Mouse (Mus musculus) olfactory bulb, adult 2 months (tissue): ENCODE data around the gene Tmem8b. TPM values are rescaled to one million over a fixed set of nuclear protein-coding genes. Genes with fewer than 3 reads are reported as not detected.

Experiments used
- H3K27ac ChIP-seq: fragments of 200-500 bp; 2 replicates; pipeline ENCODE4 v1.5.1; 2012; ENCODE audit warnings: low read depth, low read length; ENCODE audit not compliant: insufficient read depth
- H3K4me1 ChIP-seq: fragments of 200-500 bp; 2 replicates; pipeline ENCODE4 v1.6.1; 2012; ENCODE audit warnings: low read length; ENCODE audit not compliant: control insufficient read depth, insufficient read depth
- H3K4me3 ChIP-seq: fragments of 200-500 bp; 2 replicates; pipeline ENCODE4 v1.5.1; 2012; ENCODE audit warnings: mild to moderate bottlenecking, low read depth, low read length, moderate library complexity; ENCODE audit not compliant: insufficient read depth
- CTCF ChIP-seq: fragments of 200-500 bp; IDR thresholded peaks from 2 replicates; pipeline ENCODE4 v1.5.1; 2012; ENCODE audit warnings: low read depth, mild to moderate bottlenecking, low read length, moderate library complexity; ENCODE audit not compliant: insufficient read depth
- POLR2A ChIP-seq: fragments of 200-500 bp; IDR thresholded peaks from 2 replicates; pipeline ENCODE4 v1.6.1; 2012; ENCODE audit warnings: mild to moderate bottlenecking, low read depth, low read length, moderate library complexity; ENCODE audit not compliant: insufficient read depth
- WGBS: fragments of 180-500 bp; shearing (Covaris S2); methylation state at CpG from one replicate; pipeline ENCODE4 v1.1.7; 2018; 5-methylcytosine and 5-hydroxymethylcytosine counted together
- polyA plus RNA-seq: library from polyadenylated mRNA; stranded (reverse); fragments of >200 nt; gene quantifications from 2 replicates; pipeline ENCODE4 v1.2.4, GENCODE M21; 2012; ENCODE audit warnings: low replicate concordance; ENCODE audit not compliant: missing spikeins, insufficient read depth, insufficient read length

The Tmem8b gene
- polyA plus RNA-seq = not detected in 2 replicates

DNA sequence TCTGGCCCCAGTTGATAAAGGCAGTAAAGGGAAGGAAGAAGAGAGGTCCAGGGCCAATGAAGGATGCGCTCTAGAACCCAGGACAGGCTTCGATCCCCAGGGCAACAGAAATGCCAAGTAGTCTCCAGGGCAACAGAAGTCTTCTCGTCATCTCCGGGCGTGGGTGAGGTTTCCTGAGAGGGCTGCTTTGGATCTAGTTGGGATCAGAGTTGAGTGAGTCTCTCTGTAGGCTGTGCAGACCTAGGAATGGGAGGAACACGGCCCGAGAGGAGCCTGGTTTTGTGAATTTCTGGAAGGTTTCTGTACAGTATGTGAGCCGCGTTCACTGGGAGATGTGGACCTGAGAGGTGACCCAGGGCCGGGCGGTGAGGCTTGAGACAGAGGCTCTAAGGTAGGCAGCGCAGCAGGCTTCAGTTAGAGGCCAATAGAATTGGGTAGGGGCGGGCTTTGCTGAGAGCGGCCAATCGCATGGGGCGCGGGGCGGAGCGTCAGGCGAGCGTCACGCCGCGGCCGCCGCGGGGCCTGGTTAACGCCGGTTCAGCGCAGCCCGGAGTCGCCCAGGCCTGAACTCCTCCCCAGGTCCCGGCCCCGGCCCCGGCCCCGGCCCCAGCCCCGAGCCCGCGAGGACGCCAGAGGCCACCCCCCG is at the start of gene Tmem8b, which contains the start of gene Fam221b:
Gene Tmem8b, plus strand, starts transcription at position 190 of the 646 bp plus-strand sequence.
Gene Fam221b, minus strand, starts transcription at position 364 of the 646 bp plus-strand sequence.
- peak within 1 kb of the TSS; percentile 79 for H3K4me3 ChIP-seq
- peak; percentile 68 for TF ChIP-seq POLR2A
- no peak for TF ChIP-seq CTCF
- peak within 1 kb of the TSS; percentile 29; the same call in 1 of the 2 replicates for H3K27ac ChIP-seq
- WGBS = 1% methylated on average over 41 of the region's 41 CpGs
- H3K4me1 ChIP-seq = peaks cover 22% of the 10 kb centered on the region

GRCm38 (mm10) chr4:43620146-43620778 is 48.5 kb upstream of the Tmem8b start:
- WGBS = 77% methylated on average over 4 of the region's 4 CpGs
- Histone ChIP-seq H3K4me3 (no peak overlapping the region), H3K4me1 (no peaks in the 10 kb centered on the region), H3K27ac (no peak overlapping the region)
- TF ChIP-seq POLR2A (no peak), CTCF (no peak)

GRCm38 (mm10) chr4:43629106-43629817 is 39.5 kb upstream of the Tmem8b start:
- 29% methylated on average over 20 of the region's 20 CpGs for whole genome bisulfite sequencing
- no peak for TF ChIP-seq CTCF
- no peak for TF ChIP-seq POLR2A
- no peak overlapping the region for H3K4me3 ChIP-seq
- H3K4me1 ChIP-seq = peaks cover 22% of the 10 kb centered on the region
- no peak overlapping the region for H3K27ac ChIP-seq

GRCm38 (mm10) chr4:43630030-43630581 is 38.7 kb upstream of the Tmem8b start:
- no peak overlapping the region for H3K27ac ChIP-seq
- TF ChIP-seq POLR2A (no peak), CTCF (peak; percentile 51)
- WGBS = 2% methylated on average over 5 of the region's 5 CpGs
- peaks cover 22% of the 10 kb centered on the region for H3K4me1 ChIP-seq
- H3K4me3 ChIP-seq = no peak overlapping the region

DNA sequence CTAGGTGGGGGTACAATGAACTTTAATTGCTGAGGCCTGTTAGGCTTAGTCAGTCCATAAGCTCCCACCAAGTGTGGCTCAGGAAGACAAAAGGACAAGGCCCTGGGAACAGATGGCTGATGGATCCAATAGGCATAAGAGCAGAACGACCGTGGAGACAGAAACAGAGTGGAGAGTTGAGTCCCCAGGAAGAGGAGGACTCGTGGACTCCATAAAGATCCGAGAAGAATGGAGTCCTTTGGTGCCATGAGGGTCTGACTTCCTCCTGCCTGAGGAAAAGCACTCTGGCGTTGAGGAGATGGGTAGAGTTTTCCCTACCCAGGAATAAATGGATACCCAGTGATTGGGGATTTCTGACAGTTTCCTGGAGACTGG is 38.1 kb upstream of the Tmem8b start:
- Histone ChIP-seq H3K4me3 (peak overlapping the region; percentile 79; the same call in 1 of the 2 replicates), H3K4me1 (peaks cover 22% of the 10 kb centered on the region), H3K27ac (no peak overlapping the region)
- TF ChIP-seq CTCF = no peak
- TF ChIP-seq POLR2A = no peak
- WGBS = 29% methylated on average over 5 of the region's 5 CpGs

- Histone ChIP-seq H3K4me3 (peak within 1 kb of the TSS; percentile 79), H3K4me1 (peaks cover 25% of the 10 kb centered on the region), H3K27ac (peak within 1 kb of the TSS; percentile 65; the same call in 1 of the 2 replicates)
- TF ChIP-seq CTCF (no peak), POLR2A (no peak)
- 2% methylated on average over 54 of the region's 70 CpGs for WGBS
Observed at GRCm38 (mm10) chr4:43631046-43631955, 37.5 kb upstream of the Tmem8b start, which contains the start of gene Npr2. Gene Npr2, plus strand, starts transcription at chr4:43631935.

- peak overlapping the region; percentile 79 for H3K4me3 ChIP-seq
- peaks cover 25% of the 10 kb centered on the region for H3K4me1 ChIP-seq
- H3K27ac ChIP-seq = no peak overlapping the region
- WGBS = 59% methylated on average over 42 of the region's 42 CpGs
- TF ChIP-seq POLR2A = 0 out of 2 replicates have a peak, but pooled peaks have one; percentile 14
- TF ChIP-seq CTCF = no peak
Observed at GRCm38 (mm10) chr4:43631956-43632920, 36.5 kb upstream of the Tmem8b start.
